Mouse (Mus musculus): Measurements from ENCODE around the gene Olfr1535.

- TF ChIP-seq POLR2A (IDR thresholded peaks at IDR 0.05; ENCODE audit: borderline replicate concordance, control insufficient read depth, low read depth, low read length) (no peak), CTCF (IDR thresholded peaks at IDR 0.05; ENCODE audit: control insufficient read depth, insufficient read depth, low read length) (no peak)
Measured at GRCm38 (mm10) chr13:21559793-21560192, at the start of gene Olfr1535.
